Mouse (Mus musculus) layer of hippocampus, postnatal 25 days (tissue): ENCODE measurements around the gene Prmt1. TPM values are rescaled to one million over a fixed set of nuclear protein-coding genes. Genes with fewer than 3 reads are reported as not detected.
A peak's percentile ranks its signal among the peaks of the same experiment; 100 is the strongest.

Source experiments
- DNase-seq, 2 experiments: peaks; one replicate each; pipeline ENCODE4 v3.0.0; 2022; ENCODE audit warnings: mixed read lengths in 2 of 2, low spot score in 1 of 2; ENCODE audit errors: extremely low spot score in 1 of 2
- total RNA-seq, 2 experiments: library from RNA; stranded (reverse); gene quantifications; 2 replicates each; pipeline ENCODE4 v1.2.3; 2021

Gene Prmt1
- total RNA-seq, 2 experiments from 2014 or later = 161 to 174 TPM

- DNase-seq = no peak
These were observed 2.2 kb downstream of the Prmt1 start for GRCm38 (mm10) chr7:44983944-44984832.

DNA sequence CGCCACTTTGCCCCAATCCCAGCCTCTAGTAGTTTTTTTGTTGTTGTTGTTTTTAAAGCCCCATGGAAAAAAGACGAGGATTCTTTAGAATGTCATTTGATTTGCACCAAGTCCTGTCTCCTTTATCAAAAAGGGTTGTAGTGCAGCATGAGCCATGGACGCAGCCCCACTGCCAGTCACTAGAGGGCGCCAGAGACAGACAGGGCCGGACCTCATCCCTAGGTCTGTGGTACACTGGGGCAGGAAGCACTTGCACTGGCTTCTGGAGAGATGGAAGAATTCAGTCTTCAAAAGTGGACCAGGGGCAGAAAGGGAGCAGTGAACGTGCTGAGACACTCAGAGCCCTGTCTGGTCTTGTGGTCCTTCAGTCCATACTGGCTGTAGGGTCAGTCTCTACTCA lies 3.3 kb downstream of the Prmt1 start:
- peak; percentile 70 to 94 for DNase-seq

- DNase-seq = no peak
These were observed 4.8 kb downstream of the Prmt1 start for GRCm38 (mm10) chr7:44981539-44981938.

GRCm38 (mm10) chr7:44978300-44978699 lies 8.1 kb downstream of the Prmt1 start:
- DNase-seq = no peak

- DNase-seq = no peak
These were observed 11.3 kb downstream of the Prmt1 start for GRCm38 (mm10) chr7:44975117-44975419.

GRCm38 (mm10) chr7:44974383-44975116 lies 11.8 kb downstream of the Prmt1 start, which contains the start of gene Cpt1c:
Cpt1c (minus strand) TSS chr7:44974851.
- DNase-seq = peak; percentile 76 to 84

DNA sequence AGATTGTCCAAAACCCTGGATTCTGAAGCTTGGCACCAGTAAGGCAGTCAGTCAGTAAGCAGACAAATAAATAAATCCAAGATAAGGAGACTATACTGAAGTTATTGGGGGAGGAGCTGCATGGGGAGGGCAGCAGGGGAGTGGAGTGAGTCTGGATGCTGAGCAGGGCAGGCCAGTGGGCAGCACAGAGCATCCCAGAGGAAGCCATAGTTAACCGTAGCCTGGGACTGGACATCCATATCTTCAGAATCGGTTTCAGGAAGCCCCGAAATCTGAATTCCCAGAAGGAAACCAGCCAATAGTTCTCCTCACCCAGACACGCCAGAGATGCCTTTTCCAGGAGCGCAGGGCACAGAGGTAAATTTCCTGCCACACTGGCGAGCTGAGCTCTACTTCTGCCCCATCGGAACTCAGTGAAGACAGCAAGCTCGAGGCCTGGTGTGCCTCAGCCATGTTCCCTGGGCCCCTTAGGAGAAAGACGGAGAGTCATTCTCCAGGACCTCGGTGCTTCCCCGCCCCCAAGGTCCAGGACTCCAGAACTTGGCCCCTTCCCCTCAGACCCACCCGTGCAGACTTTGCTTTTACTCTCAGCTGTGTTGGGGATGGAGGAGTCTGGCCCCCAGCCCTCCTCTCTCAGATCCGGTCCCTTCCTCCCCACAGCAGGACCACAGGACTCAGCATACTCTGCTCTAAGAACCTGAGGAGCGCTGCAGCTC lies 12.8 kb downstream of the Prmt1 start:
- DNase-seq = no peak

DNA sequence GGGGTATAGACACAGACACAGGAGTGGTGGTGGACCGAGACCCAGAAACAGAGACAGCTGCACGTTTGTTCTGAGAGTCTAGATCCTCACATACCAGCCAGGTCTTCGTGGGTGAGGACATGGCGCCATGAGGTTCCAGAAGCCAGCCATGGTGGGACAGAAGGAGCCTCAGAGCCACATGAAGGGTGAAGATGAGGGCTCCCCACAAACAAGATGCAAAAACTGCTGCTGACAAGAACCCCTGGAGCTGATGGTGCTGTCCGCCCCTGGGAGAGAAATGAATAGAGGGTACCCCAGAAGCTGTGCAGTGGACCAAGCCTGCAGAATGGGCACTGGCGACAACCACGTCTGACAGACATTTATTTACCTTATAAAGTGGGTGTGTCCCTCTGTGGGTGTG lies 15.2 kb downstream of the Prmt1 start:
- DNase-seq = no peak

DNA sequence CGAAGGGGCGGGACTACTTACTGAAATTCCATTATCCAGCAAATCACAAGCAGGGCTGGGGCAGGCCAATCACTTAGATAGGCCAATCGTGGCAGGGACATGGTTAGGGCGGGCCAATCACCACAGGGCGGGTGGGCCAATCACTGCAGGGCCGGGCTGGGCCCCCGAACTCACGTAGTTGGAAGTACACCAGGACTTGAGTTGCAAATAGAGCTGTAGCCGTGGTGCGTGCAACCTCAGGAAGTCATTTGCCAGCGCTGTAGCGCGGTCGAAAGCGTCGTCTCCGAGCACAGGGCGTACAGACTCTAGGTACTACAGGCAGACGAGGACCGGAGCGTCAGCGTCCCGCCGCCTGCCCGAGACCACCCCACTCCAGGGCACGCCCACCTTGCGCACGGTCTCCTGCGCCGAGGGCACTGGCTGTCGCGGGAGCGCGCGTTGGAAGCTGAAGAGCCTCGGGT lies 16.1 kb downstream of the Prmt1 start:
- DNase-seq = peak; percentile 61 to 62

DNA sequence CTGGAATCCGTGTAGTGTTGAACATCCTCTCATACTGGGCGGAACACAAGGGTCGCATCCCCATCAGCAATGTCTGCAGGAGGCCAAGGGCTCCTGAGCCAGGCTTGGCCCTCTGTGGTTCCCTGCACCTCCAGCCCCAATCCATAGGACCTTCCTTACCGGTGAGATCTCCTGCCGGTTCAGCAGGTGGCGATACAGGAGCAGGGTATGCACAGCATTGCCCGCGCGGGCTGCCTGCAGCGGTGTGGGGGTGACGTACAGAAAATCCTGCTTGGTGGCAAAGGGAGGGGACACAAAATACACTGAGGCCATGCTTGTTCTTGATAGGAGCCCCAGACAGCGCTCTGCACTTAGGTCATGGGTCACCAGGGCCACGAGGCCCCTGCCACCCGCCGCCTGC lies 19.7 kb downstream of the Prmt1 start:
- no peak for DNase-seq

GRCm38 (mm10) chr7:44965975-44966374 lies 20.4 kb downstream of the Prmt1 start:
- DNase-seq = no peak

- no peak for DNase-seq
These were observed 21.4 kb downstream of the Prmt1 start for GRCm38 (mm10) chr7:44964990-44965389.

- DNase-seq = no peak
These were observed 23.5 kb downstream of the Prmt1 start for GRCm38 (mm10) chr7:44962831-44963230.

DNA sequence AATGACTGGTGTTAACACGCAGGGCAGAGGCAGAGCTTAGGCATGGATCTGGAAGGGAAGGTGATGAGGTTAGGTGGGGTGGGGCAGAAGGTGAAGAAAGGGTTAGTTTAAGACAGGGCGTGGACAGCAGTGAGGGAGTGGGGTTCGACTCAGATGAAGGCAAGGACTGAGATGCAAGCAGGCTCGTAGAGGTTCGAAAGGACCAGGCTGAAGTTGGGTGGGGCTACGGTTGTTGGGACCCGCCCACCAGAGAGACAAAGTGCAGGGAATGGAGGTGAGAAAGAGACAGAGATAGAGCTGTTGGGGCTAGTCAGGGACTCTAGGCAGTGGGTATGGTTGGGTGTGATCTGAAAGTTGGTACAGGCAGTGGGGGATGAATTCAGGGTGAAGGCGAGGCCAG lies 24.0 kb downstream of the Prmt1 start:
- DNase-seq = no peak

- no peak for DNase-seq
These were observed 25.9 kb downstream of the Prmt1 start for GRCm38 (mm10) chr7:44960512-44960910.

GRCm38 (mm10) chr7:44959874-44960511 lies 26.4 kb downstream of the Prmt1 start:
- no peak for DNase-seq

DNA sequence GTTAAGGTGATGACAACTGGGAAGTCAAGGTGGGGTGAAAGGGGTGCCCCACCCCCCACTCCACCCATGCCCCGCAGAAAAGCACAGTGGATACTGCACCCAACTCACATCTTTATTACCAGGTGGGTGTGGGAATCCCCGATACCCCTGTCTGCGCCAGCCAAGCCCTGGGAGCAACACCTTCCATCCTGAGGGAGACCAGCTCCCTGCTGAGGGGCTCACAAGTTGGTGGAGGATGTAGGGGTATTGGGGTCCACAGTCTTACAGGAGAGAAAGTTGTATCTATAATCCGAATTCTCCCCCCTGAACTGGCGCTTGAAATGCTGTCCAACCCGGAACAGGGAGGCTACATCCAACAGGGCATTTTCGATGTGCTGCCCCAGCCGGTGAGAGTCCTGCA lies 27.1 kb downstream of the Prmt1 start:
- no peak for DNase-seq

DNA sequence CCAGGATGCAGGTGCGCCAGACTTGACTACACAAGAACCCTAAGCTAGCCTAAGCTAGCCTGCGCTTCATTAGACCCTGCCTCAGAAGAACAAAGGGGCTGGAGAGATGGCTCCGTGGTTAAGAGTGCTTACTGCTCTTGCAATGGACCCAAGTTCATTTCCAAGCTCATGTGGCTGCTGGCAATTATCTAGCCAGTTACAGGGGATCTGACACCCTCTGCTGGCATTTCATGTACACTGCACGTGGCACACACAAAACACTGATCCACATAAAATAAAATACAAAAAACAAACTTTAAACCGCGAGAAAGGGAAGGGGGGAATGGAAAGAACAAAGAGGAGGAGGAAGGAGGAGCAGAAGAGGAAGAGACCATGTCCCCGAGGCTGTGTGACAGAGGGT lies 28.2 kb downstream of the Prmt1 start:
- DNase-seq = peak in 1 of 2 experiments; percentile 45

DNA sequence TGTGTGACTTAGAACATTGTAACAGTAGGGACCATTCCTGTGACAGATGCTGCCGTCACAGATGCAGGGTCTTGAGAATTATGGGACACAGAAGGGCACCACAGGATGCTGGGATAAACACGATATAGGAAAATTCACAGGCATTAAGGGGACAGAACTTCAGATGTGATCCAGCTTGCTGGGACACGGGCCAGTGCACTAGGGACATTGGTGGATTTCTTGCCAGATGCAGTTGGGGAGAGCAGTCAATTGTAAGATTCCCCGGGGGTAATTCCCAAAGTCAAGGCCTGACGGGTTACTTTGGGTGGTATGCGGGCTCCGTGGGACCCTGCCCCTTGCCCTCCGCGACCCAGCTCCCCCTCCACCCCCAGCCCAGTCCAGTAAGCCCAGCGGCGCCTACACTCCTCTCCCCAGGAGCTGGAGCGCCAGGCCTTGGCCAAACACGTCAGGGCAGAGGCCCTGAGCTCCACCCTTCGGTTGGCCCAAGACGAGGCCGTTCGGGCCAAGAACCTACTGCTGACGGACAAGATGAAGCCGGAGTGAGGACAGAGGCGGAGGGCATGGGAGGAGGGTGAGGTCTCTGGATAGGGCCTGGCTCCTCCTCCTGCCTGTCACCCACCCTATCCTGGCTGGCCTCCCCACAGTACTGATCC lies 29.1 kb downstream of the Prmt1 start:
- no peak for DNase-seq

- DNase-seq = no peak
These were observed 30.1 kb downstream of the Prmt1 start for GRCm38 (mm10) chr7:44956266-44956665.
